10 mouse cellular contexts compared by ENCODE assay signal in genomic region chr12:77131328-77131727, GRCm38 (mm10).
DNase-seq lines count a peak whose midpoint lies in the region; ATAC-seq lines count a peak whose summit lies in the region.
"Had no signal": no experiment of that assay in that cellular context is flagged by ENCODE, and none has a peak within 500 bp of the region (broad histone marks: within the 10 kb centered on the region; RNA-seq: fewer than 3 reads in every experiment).

No protein-coding gene starts in this region.

- no peaks in the 10 kb centered on the region for H3K9me3 ChIP-seq in limb, embryonic 12.5 days
- no peaks in the 10 kb centered on the region for H3K9me3 ChIP-seq in limb, embryonic 10.5 days (replicated peaks)
- peaks cover 11% of the 10 kb centered on the region for H3K9me3 ChIP-seq in megakaryocyte, embryonic 14.5 days
- H3K9me3 ChIP-seq: hindbrain, embryonic 10.5 days had no signal

- 67% methylated on average over 7 of the region's 7 CpGs for WGBS in limb, embryonic 12.5 days
- 75% methylated on average over 7 of the region's 7 CpGs for WGBS in limb, embryonic 10.5 days

- H3K36me3 ChIP-seq in limb, embryonic 12.5 days = no peaks in the 10 kb centered on the region
- no peaks in the 10 kb centered on the region for H3K36me3 ChIP-seq in limb, embryonic 10.5 days
- peaks cover 53% of the 10 kb centered on the region for H3K36me3 ChIP-seq in megakaryocyte, embryonic 14.5 days (replicated peaks; ENCODE audit: low read length)
- H3K36me3 ChIP-seq: hindbrain, embryonic 10.5 days had no signal

- H3K4me2 ChIP-seq in limb, embryonic 12.5 days = no peak overlapping the region
- H3K4me2 ChIP-seq: lung, embryonic 14.5 days had no signal

- no peak for DNase-seq in limb, embryonic 10.5 days (ENCODE audit: low spot score)
- peak; percentile 26 to 28 for DNase-seq in cerebellum, postnatal 36 days
- DNase-seq in layer of hippocampus, adult 9-10 months (ENCODE audit: low spot score) = no peak
- DNase-seq in spleen, adult 18-20 months = no peak
- DNase-seq in right cerebral cortex, postnatal 36 days (ENCODE audit: low spot score in 2 of 2) = no peak

- ATAC-seq in limb, embryonic 12.5 days (ENCODE audit: insufficient number of reproducible peaks, insufficient read depth, low FRiP score, low TSS enrichment, low read depth) = no peak
- ATAC-seq in CD4-positive, CD25-positive, alpha-beta regulatory T cell, adult 4 months = peak; percentile 38

- H3K4me3 ChIP-seq in limb, embryonic 12.5 days (replicated peaks) = no peak overlapping the region
- no peak overlapping the region for H3K4me3 ChIP-seq in limb, embryonic 10.5 days
- H3K4me3 ChIP-seq in megakaryocyte, embryonic 14.5 days (replicated peaks) = peak overlapping the region; percentile 59
- H3K4me3 ChIP-seq: hindbrain, embryonic 10.5 days had no signal

- 0 out of 2 replicates have a peak overlapping the region, but pooled peaks have one; percentile 19 for H3K27ac ChIP-seq in limb, embryonic 12.5 days
- no peak overlapping the region for H3K27ac ChIP-seq in limb, embryonic 10.5 days
- H3K27ac ChIP-seq: hindbrain, embryonic 10.5 days had no signal

- no peak overlapping the region for H3K9ac ChIP-seq in limb, embryonic 12.5 days (replicated peaks)
- H3K9ac ChIP-seq: lung, embryonic 14.5 days had no signal

- H3K27me3 ChIP-seq in limb, embryonic 12.5 days = no peaks in the 10 kb centered on the region
- no peaks in the 10 kb centered on the region for H3K27me3 ChIP-seq in limb, embryonic 10.5 days (ENCODE audit: low read depth, poor library complexity, severe bottlenecking)
- H3K27me3 ChIP-seq in megakaryocyte, embryonic 14.5 days (replicated peaks) = no peaks in the 10 kb centered on the region

- 0 out of 2 replicates have a peak, but pooled peaks cover 2% of the 10 kb centered on the region for H3K4me1 ChIP-seq in limb, embryonic 12.5 days (replicated peaks)
- H3K4me1 ChIP-seq in limb, embryonic 10.5 days = 0 out of 2 replicates have a peak, but pooled peaks cover 2% of the 10 kb centered on the region
- H3K4me1 ChIP-seq in megakaryocyte, embryonic 14.5 days = peaks cover 65% of the 10 kb centered on the region
- H3K4me1 ChIP-seq: hindbrain, embryonic 10.5 days had no signal

Comparison
In these comparisons a context has a peak if more than half of its experiments do, and no peak if none do; other contexts are left out.
1. DNase-seq: peak in cerebellum, postnatal 36 days (2 of 2); none in limb, embryonic 10.5 days (single experiment), layer of hippocampus, adult 9-10 months (single experiment), spleen, adult 18-20 months (0 of 2) and right cerebral cortex, postnatal 36 days (0 of 2).